Mouse (Mus musculus) brain, embryonic 14.5 days (tissue): ENCODE results near the gene Abhd12. TPM values are rescaled to one million over a fixed set of nuclear protein-coding genes. Genes with fewer than 3 reads are reported as not detected.

Experiments
- DNase-seq: peaks from one replicate; pipeline ENCODE4 v3.0.0-alpha.2; 2011; ENCODE audit warnings: low read depth
- CTCF ChIP-seq: fragments of 200-500 bp; IDR thresholded peaks from 2 replicates; pipeline ENCODE4 v1.5.1; 2012; ENCODE audit warnings: inconsistent platforms, mild to moderate bottlenecking, moderate library complexity, borderline replicate concordance; ENCODE audit not compliant: insufficient read depth, insufficient read length; ENCODE audit errors: extremely low read depth
- POLR2A ChIP-seq: fragments of 200-500 bp; IDR thresholded peaks from 2 replicates; pipeline ENCODE4 v1.6.1; 2012; ENCODE audit warnings: mild to moderate bottlenecking, inconsistent platforms, borderline replicate concordance; ENCODE audit not compliant: poor library complexity, insufficient read depth, insufficient read length, severe bottlenecking; ENCODE audit errors: extremely low read depth
- polyA plus RNA-seq: library from polyadenylated mRNA; depleted of rRNA; stranded (reverse); fragments of >200 nt; gene quantifications from 2 replicates; pipeline ENCODE4 v1.2.3, GENCODE M21; 2012

The Abhd12 gene
- polyA plus RNA-seq, 1 experiment = 76.2 TPM

DNA sequence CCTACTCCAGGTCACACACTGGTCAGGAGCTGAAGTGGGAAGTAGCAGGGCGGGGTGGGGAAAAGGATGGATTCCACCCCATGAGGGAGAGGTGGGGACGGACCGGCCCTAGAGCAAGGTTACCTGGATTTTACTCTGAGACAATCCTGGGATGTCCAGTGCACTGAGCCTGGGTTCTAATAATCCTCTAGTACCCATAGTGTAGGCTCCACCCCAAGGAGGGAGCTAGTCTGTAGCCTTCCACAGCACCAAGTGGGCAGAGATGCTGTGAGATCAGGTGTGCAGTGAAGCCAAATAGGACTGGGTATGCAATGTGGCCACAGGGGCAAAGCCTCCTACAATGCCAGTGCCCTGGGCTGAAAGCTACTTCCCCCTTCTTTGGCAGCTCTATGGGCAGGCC, 66.8 kb downstream of the Abhd12 start:
- no peak for DNase-seq
- TF ChIP-seq CTCF (no peak), POLR2A (no peak)

DNA sequence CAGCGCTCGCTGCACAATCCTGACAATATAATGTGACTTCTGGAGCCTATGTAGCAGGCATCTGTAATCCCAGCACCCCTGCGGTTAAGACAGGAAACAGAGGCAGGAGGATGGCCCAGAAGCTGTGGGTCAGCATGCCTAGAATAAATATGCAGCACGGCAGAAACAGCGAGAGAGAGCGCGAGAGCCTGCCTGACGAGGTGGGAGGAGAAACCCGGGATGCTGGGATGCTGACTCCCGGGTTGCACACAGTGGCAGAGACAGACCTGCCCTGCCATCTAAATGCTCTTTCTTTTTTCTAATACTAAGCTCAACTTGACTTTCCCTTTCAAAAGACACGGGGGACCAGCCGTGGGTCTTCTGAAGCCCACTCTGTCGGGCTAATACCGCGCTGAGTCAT, 67.6 kb downstream of the Abhd12 start:
- DNase-seq = no peak
- TF ChIP-seq CTCF (no peak), POLR2A (no peak)

DNA sequence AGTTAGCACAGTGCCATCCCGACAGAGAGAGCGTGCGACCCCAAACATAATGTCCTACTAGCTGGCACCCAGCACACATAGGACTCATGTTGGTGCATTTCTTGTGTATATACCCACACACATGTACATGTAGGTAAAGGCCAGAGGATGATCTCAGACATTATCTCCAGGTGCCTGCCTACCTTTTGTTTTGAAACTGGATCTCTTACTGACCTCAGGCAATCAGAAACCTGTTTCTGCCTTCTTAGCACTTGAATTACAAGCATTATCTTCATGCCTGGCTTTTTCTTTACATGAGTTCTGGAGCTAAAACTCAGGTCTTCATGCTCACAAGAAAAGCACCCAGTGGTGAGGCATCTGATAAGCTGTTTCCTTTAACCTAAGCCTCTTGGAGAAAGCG, 68.6 kb downstream of the Abhd12 start:
- TF ChIP-seq POLR2A (no peak), CTCF (no peak)
- DNase-seq = no peak

DNA sequence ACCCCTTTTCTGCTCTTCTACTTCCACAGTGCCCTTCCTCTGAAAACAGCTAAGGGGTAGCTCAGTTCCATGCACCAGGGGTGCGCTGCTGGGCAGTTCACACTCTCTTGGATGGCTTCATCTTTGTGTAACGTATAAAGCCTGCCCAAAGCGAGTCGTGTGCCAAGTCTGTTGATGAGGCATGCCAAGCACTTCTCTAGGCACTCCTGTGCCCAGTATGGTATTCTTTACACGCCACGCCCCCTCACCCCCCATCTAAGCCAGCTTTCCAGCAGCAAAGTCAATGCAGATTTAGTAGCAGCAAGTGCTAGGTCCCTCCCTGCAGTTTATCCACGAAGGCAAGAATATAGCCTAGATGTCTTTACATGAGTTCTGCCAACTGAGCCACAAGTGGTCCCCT, 69.9 kb downstream of the Abhd12 start:
- TF ChIP-seq POLR2A = no peak
- no peak for TF ChIP-seq CTCF
- DNase-seq = peak; percentile 24

DNA sequence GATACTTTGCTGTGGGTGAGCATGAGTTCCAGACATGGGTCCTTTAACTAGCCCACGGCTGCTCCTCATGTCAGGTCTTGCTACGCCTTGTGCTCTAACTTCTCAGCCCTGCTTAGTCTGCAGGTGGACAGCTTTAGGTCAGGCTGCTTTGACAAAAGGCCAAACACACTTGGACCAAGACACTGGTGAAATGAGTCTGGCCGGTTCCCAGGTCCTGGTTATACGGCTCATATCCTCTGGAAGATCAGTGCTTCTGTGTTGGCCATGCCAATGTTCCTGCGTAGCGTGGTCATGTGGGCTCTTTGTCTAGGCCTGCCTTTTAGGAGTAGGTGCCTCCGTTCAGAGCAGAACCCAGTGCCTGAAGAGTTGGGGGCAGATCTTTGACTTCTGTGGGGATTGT, 72.5 kb downstream of the Abhd12 start:
- TF ChIP-seq POLR2A = no peak
- TF ChIP-seq CTCF = no peak

DNA sequence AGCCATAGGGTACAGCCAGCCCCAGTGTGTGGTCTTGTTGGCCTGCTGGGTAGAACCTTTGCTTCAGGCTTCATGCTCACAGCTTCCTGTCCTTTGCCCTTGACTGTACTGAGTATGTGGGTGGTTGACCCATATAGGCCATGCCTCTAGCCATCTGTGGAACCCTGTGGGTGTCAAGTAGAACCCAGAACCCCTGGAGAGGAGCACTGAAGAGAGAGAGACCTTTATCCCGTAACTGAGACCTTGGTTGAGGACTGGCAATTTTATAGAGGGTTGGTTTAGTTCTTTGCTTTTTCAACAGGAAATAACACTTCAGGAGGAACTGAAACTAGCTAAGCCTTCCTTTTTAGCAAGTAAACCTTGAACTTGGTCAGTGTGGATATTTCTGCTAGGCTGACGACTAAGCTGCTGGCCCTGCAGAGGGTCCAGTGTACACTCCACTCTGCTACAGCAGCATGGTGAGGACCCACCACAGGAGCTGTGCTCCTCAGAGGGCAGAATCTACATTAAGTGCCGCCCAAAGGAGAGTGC, 73.6 kb downstream of the Abhd12 start:
- no peak for DNase-seq
- TF ChIP-seq POLR2A (no peak), CTCF (no peak)

More for the DNA sequence above, 72.5 kb downstream of the Abhd12 start:
- DNase-seq = no peak

DNA sequence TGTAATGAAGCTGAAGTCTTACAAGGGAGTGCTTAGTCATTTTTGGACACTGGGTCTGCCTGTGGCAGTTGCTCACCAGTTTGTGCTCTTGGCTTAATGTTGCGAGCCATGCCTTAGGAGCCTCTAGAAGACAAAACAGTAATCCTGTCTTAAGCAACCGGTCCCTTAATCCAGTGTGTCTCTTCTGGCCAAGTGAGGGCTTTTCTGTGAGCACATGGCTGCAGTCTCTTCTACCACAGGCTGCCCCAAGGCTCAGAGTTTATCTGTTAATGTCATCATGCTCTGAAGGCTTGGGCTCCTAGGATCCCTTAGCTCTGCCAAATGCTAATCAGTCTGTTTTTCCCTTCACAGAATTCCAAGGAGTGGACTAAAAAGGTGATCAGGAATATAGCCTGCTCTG, 74.5 kb downstream of the Abhd12 start:
- no peak for TF ChIP-seq CTCF
- TF ChIP-seq POLR2A = no peak

DNA sequence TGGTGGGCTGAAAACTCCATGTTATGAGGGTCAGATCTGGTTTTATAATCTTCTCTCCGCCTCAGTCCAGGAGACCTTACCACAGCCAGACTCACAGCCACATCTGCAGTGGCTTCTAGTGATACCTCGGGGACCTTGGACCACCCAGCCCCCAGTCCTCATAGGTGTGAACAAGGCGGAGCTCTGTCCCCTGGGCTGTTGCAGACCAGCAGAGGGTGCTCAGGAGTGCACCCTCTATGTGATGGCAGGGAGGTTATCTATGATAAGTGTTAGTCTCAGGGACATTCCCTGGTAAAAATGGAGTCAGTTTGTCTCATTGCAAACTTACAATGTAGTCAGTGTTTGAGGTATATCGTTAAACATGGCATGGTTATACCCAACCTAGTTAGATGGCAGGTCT, 75.9 kb downstream of the Abhd12 start:
- TF ChIP-seq POLR2A (no peak), CTCF (0 out of 2 replicates have a peak, but pooled peaks have one; percentile 2)
- no peak for DNase-seq

More for the DNA sequence above, 74.5 kb downstream of the Abhd12 start:
- no peak for DNase-seq

DNA sequence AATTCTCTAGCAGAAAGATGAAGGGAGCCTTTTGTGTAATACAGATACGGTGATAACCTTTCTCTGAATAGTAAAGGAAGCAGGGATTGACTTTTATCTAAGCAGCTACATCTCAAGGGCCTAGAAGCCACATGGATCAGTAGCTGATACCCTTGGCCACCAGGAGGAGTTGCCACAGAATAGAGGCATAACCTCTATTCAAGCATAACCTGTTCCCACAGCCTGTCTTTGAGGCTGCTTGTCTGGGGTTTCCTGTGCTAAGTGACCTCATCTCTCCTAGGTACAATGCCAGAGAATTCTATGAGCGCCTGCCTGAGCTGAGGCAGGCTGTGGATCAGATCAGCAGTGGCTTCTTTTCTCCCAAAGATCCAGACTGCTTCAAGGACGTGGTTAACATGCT, 76.4 kb downstream of the Abhd12 start:
- no peak for TF ChIP-seq POLR2A
- no peak for TF ChIP-seq CTCF
- DNase-seq = no peak

DNA sequence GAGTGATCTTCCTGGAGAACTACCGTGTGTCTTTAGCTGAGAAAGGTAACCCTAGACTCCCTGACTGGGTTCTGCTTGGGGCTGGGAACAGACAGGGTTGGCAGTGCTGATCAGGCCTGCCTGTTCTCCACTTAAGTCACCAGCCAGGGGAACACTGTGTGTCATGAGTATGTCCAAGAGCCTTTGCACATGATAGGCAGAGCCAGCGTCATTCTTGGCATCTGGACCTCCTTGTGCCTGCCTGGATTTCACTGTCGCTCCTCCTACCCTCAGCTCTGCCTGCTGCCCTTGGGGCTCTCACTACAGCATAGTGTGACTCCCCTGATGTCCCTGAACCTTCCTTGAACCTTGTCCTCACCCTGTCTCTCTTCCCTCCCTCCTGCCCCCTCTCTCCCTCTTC, 78.1 kb downstream of the Abhd12 start:
- no peak for TF ChIP-seq POLR2A
- no peak for TF ChIP-seq CTCF

DNA sequence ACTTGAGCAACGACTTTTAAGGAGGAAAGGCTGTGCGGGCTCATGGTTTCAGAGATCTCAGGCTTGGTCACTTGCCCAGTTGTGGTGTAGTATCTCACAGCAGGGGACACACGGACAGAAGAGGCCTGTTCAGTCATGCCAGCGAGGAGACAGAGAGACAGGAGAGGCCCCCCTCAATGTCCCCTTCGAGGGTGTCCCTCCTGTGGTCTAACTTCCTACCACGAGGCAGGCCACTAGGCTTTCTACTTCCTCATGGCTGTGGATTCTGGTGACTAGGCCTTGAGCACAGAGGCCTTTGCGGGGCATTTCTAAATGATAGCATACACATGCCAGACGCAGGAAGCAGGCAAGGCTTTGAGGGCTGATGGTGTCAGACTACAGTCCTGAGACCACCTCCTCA, 81.6 kb downstream of the Abhd12 start:
- TF ChIP-seq CTCF (no peak), POLR2A (no peak)
- no peak for DNase-seq

More for the DNA sequence above, 78.1 kb downstream of the Abhd12 start:
- DNase-seq = no peak

DNA sequence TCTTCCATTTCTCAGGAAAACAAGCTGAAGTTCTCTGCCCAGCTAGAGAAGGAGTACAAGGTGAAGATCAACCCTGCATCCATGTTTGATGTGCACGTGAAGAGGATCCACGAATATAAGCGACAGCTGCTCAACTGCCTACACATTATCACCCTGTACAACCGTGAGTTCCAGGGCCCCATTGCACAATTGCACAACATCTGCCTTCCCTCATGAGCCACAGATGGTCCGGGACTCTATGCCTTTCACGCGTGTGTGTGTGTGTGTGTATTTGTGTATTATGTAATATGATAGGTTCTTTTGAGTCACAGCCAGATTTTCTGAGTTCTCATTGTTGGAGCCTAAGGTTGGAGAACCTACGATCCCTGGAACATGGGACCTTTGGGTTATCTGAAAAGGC, 83.8 kb downstream of the Abhd12 start:
- TF ChIP-seq POLR2A = no peak
- no peak for TF ChIP-seq CTCF
- no peak for DNase-seq

DNA sequence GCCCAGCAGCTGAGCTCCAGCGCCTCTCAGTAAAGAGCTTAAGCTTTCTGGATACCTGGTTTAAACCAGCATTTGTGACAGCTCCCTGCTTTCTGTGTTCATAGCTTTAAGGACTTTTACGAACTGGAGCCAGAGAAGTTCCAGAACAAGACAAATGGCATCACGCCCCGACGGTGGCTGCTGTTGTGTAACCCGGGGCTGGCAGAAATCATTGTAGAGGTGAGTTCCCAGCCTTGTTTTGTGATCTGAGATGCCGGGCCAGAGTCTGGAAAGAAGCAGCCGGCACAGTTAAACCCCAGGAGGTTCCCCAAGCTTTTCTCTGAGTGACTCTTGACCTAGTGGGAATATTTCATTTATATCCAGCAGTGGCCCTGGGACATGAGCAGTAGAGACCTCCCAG, 85.8 kb downstream of the Abhd12 start:
- no peak for DNase-seq
- TF ChIP-seq POLR2A (no peak), CTCF (no peak)

DNA sequence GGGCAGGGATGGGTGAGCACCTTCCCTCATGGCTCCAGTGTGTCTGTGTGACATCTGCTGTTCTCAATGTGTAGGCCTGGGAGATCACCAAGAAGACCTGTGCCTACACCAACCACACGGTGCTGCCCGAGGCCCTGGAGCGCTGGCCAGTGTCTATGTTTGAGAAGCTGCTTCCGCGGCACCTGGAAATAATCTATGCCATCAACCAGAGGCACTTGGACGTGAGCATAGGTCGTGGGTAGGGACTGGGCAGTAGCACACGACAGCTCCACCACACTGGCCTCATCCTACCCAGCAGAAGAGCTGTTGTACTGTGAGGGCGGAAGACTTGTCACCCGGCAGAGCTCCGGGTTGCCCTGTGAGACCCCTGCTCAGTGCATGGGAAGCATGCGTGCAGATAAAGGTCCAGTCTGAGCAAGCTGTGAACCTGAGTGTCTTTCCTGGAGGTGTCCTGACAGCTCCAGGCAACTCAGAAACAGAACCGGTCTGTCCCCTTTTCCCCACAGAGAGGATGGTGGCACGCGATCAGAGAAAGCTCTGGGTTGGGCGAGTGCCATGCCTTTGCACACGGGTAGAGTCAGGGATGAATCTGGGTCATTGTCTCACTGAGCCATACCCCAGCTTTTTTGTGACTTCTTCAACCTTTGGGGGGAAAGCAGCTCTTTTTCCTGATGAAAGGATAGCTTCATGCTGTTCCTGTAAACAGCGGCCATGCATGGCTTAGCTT, 87.7 kb downstream of the Abhd12 start:
- no peak for TF ChIP-seq POLR2A
- TF ChIP-seq CTCF = no peak
- DNase-seq = no peak
